Mouse (Mus musculus) lung, postnatal 0 days (tissue): ENCODE data around the gene Nup107. TPM values are rescaled to one million over a fixed set of nuclear protein-coding genes. Genes with fewer than 3 reads are reported as not detected.

Experiments
- ATAC-seq: fragments of 200-750 bp; cut with Nextera tagmentation; 2 replicates; pipeline ENCODE4 v1.8.0; 2017; ENCODE audit warnings: moderate library complexity
- DNase-seq: peaks from one replicate; pipeline ENCODE4 v3.0.0-alpha.2; 2016; ENCODE audit warnings: low spot score
- H3K27ac ChIP-seq: fragments of 300-500 bp; sonication (generic); 2 replicates; pipeline ENCODE4 v1.5.1; 2014; ENCODE audit warnings: antibody characterized with exemption, mild to moderate bottlenecking, low read length, mixed read lengths
- H3K27me3 ChIP-seq: fragments of 300-500 bp; sonication (generic); replicated peaks from 2 replicates; pipeline ENCODE4 v1.6.1; 2014; ENCODE audit warnings: low read length, mixed read lengths; ENCODE audit not compliant: insufficient read depth
- H3K36me3 ChIP-seq: fragments of 300-500 bp; sonication (generic); 2 replicates; pipeline ENCODE4 v1.6.1; 2014; ENCODE audit warnings: low read length, mixed read lengths; ENCODE audit not compliant: insufficient read depth
- H3K4me1 ChIP-seq: fragments of 300-500 bp; sonication (generic); 2 replicates; pipeline ENCODE4 v1.6.1; 2014; ENCODE audit warnings: antibody characterized with exemption, low read depth, low read length, mixed read lengths; ENCODE audit not compliant: insufficient read depth
- H3K4me2 ChIP-seq: fragments of 300-500 bp; sonication (generic); replicated peaks from 2 replicates; pipeline ENCODE4 v1.6.1; 2014; ENCODE audit warnings: low read depth, mild to moderate bottlenecking, low read length, moderate library complexity, mixed read lengths
- H3K4me3 ChIP-seq: fragments of 300-500 bp; sonication (generic); 2 replicates; pipeline ENCODE4 v1.5.1; 2014; ENCODE audit warnings: low read depth, low read length
- H3K9ac ChIP-seq: fragments of 300-500 bp; sonication (generic); replicated peaks from 2 replicates; pipeline ENCODE4 v1.6.1; 2014; ENCODE audit warnings: low read depth, mild to moderate bottlenecking
- H3K9me3 ChIP-seq: fragments of 300-500 bp; sonication (generic); 2 replicates; pipeline ENCODE4 v1.6.1; 2016; ENCODE audit warnings: low read length, mixed read lengths
- CTCF ChIP-seq: IDR thresholded peaks from 2 replicates; pipeline ENCODE4 v1.5.1; 2016; ENCODE audit warnings: antibody characterized with exemption, mild to moderate bottlenecking
- EP300 ChIP-seq: IDR thresholded peaks from 2 replicates; pipeline ENCODE4 v1.6.1; 2016; ENCODE audit warnings: antibody characterized with exemption, mild to moderate bottlenecking, control low read depth
- WGBS: fragments of 180-500 bp; shearing (Covaris S2); extraction: QIAGEN DNeasy Blood & Tissue Kit; methylation state at CpG from one replicate; pipeline ENCODE4 v1.1.7; 2014; 5-methylcytosine and 5-hydroxymethylcytosine counted together
- polyA plus RNA-seq: library from polyadenylated mRNA; unstranded; fragments of >200 nt; fragmentation: Nextera tagmentation; extraction: Ambion mirVana; gene quantifications from 2 replicates; pipeline ENCODE4 v1.2.1, GENCODE M21; 2015

Nup107 gene
- polyA plus RNA-seq, 1 experiment from 2014 or later = 15.2 TPM

- Histone ChIP-seq H3K4me3 (no peak overlapping the region), H3K4me2 (no peak overlapping the region), H3K9me3 (no peaks in the 10 kb centered on the region), H3K27me3 (no peaks in the 10 kb centered on the region), H3K4me1 (no peaks in the 10 kb centered on the region), H3K36me3 (0 out of 2 replicates have a peak, but pooled peaks cover 6% of the 10 kb centered on the region), H3K27ac (no peak overlapping the region), H3K9ac (no peak overlapping the region)
- DNase-seq (no peak), ATAC-seq (no peak)
- TF ChIP-seq EP300 = no peak
- TF ChIP-seq CTCF = no peak
- 76% methylated on average over 14 of the region's 14 CpGs for WGBS
Measured at GRCm38 (mm10) chr10:117732962-117733592, 59.4 kb downstream of the Nup107 start.

- ATAC-seq (no peak), DNase-seq (no peak)
- no peak for TF ChIP-seq EP300
- TF ChIP-seq CTCF = no peak
- no peak overlapping the region for H3K4me3 ChIP-seq
- no peak overlapping the region for H3K9ac ChIP-seq
- no peaks in the 10 kb centered on the region for H3K9me3 ChIP-seq
- no peak overlapping the region for H3K4me2 ChIP-seq
- no peaks in the 10 kb centered on the region for H3K4me1 ChIP-seq
- WGBS = 79% methylated on average over 5 of the region's 5 CpGs
- 0 out of 2 replicates have a peak, but pooled peaks cover 2% of the 10 kb centered on the region for H3K36me3 ChIP-seq
- H3K27me3 ChIP-seq = no peaks in the 10 kb centered on the region
- H3K27ac ChIP-seq = no peak overlapping the region
Measured at GRCm38 (mm10) chr10:117732184-117732583, 60.3 kb downstream of the Nup107 start.

DNA sequence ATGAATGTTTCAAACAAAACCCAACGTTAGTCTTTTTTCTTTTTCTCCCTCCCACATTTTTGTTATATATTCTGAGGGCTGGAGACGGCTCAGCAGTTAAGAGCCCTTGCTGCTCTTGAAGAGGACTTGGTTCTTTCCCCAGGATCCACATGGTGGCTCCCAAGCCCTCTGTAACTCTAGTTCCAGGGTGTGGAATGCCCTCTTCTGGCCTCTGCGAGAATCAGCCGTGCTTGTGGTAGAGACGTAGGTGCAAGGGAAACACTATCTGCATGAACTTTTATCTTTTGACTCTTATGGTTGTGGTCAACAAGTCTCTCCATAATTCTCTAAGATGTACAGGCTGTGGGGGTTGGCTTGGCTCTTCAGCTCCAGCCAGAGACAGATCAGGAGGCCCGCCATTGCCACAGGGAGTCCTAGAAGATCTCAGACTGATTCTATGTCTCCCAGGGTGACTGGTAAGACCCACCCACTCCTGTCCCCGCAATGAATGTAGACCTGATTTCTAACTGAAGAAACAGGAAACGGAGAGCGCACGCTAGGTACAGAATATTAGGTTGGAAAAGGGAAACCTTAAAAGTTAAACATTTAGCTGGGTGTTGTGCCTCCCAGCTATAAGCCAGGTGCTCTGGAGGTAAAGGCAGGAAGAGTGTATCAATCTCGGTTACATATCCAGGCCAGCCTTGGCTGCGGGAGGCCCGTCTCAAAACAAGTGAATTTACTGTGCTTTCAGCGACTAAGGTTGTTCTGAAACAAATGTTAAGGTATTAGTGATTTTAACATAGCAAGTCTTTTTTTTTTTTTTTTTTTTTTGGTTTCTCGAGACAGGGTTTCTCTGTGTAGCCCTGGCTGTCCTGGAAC, 61.0 kb downstream of the Nup107 start:
- no peaks in the 10 kb centered on the region for H3K9me3 ChIP-seq
- ATAC-seq (peak; percentile 72), DNase-seq (peak; percentile 91)
- 46% methylated on average over 14 of the region's 15 CpGs for WGBS
- H3K4me1 ChIP-seq = no peaks in the 10 kb centered on the region
- peak overlapping the region; percentile 59; the same call in 1 of the 2 replicates for H3K27ac ChIP-seq
- H3K27me3 ChIP-seq = no peaks in the 10 kb centered on the region
- no peak overlapping the region for H3K9ac ChIP-seq
- H3K36me3 ChIP-seq = no peaks in the 10 kb centered on the region
- peak; percentile 62 for TF ChIP-seq EP300
- TF ChIP-seq CTCF = peak; percentile 90
- H3K4me2 ChIP-seq = no peak overlapping the region
- H3K4me3 ChIP-seq = no peak overlapping the region

DNA sequence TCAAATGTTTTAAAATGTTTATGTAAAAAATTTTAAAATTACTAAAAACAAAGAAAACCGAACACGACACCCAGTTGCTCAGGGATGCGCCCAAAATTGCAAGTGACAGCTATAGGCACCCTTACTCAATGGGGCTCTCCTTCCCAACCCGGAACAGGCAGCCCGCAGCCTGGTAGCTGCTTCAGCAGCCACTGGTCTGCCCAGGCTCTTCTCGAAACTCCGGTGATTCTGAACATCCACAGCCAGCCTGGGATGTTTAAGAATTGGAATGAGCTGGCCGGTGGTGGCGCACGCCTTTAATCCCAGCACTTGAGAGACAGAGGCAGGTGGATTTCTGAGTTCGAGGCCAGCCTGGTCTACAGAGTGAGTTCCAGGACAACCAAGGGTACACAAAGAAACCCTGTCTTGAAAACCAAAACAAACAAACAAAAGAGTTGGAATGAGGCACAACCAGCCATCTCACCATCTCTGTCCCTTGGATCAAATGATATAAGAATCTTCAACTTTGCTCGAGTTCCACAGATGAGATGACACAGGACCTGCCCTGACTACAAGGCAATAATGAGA, 61.8 kb downstream of the Nup107 start:
- H3K27me3 ChIP-seq = no peaks in the 10 kb centered on the region

GRCm38 (mm10) chr10:117730140-117730539, 62.4 kb downstream of the Nup107 start:
- DNase-seq (no peak), ATAC-seq (no peak)
- Histone ChIP-seq H3K4me1 (no peaks in the 10 kb centered on the region), H3K9ac (no peak overlapping the region), H3K27me3 (no peaks in the 10 kb centered on the region), H3K36me3 (no peaks in the 10 kb centered on the region), H3K9me3 (no peaks in the 10 kb centered on the region), H3K4me3 (no peak overlapping the region), H3K27ac (peak overlapping the region; percentile 15; the same call in 1 of the 2 replicates), H3K4me2 (no peak overlapping the region)
- TF ChIP-seq EP300 (no peak), CTCF (no peak)
- WGBS = 94% methylated on average over 7 of the region's 7 CpGs

More for the DNA sequence above, 61.8 kb downstream of the Nup107 start:
- TF ChIP-seq CTCF (no peak), EP300 (no peak)
- H3K9ac ChIP-seq = no peak overlapping the region
- no peaks in the 10 kb centered on the region for H3K36me3 ChIP-seq
- H3K4me2 ChIP-seq = no peak overlapping the region
- no peak for ATAC-seq
- no peak for DNase-seq
- H3K4me3 ChIP-seq = no peak overlapping the region
- H3K9me3 ChIP-seq = no peaks in the 10 kb centered on the region
- no peaks in the 10 kb centered on the region for H3K4me1 ChIP-seq
- 81% methylated on average over 12 of the region's 12 CpGs for WGBS
- no peak overlapping the region for H3K27ac ChIP-seq

- no peaks in the 10 kb centered on the region for H3K27me3 ChIP-seq
- no peak overlapping the region for H3K4me2 ChIP-seq
- peak overlapping the region; percentile 85 for H3K27ac ChIP-seq
- H3K4me1 ChIP-seq = no peaks in the 10 kb centered on the region
- 30% methylated on average over 11 of the region's 11 CpGs for WGBS
- H3K36me3 ChIP-seq = no peaks in the 10 kb centered on the region
- no peak overlapping the region for H3K4me3 ChIP-seq
- no peak overlapping the region for H3K9ac ChIP-seq
- TF ChIP-seq EP300 (peak; percentile 99), CTCF (no peak)
- DNase-seq (peak; percentile 91), ATAC-seq (peak; percentile 88)
- H3K9me3 ChIP-seq = no peaks in the 10 kb centered on the region
Measured at GRCm38 (mm10) chr10:117729139-117729814, 63.2 kb downstream of the Nup107 start.
